Mouse (Mus musculus) forebrain, postnatal 0 days (tissue): ENCODE measurements around the gene Cdh12. TPM values are rescaled to one million over a fixed set of nuclear protein-coding genes. Genes with fewer than 3 reads are reported as not detected.

Experiments
- ATAC-seq: fragments of 200-750 bp; cut with Nextera tagmentation; 2 replicates; pipeline ENCODE4 v1.8.0; 2017; ENCODE audit warnings: mild to moderate bottlenecking, moderate library complexity
- DNase-seq: peaks from one replicate; pipeline ENCODE4 v3.0.0-alpha.2; 2015
- H3K27ac ChIP-seq: fragments of 300-500 bp; sonication (generic); 2 replicates; pipeline ENCODE4 v1.5.1; 2014; ENCODE audit warnings: low read depth, mild to moderate bottlenecking, antibody characterized with exemption, low read length, moderate library complexity, mixed read lengths
- H3K27me3 ChIP-seq: fragments of 300-500 bp; sonication (generic); 2 replicates; pipeline ENCODE4 v1.6.1; 2014; ENCODE audit warnings: mild to moderate bottlenecking, low read length, mixed read lengths; ENCODE audit not compliant: insufficient read depth
- H3K36me3 ChIP-seq: fragments of 300-500 bp; sonication (generic); 2 replicates; pipeline ENCODE4 v1.6.1; 2014; ENCODE audit warnings: mild to moderate bottlenecking, moderate library complexity; ENCODE audit not compliant: insufficient read depth
- H3K4me1 ChIP-seq: fragments of 300-500 bp; sonication (generic); 2 replicates; pipeline ENCODE4 v1.6.1; 2014; ENCODE audit warnings: antibody characterized with exemption; ENCODE audit not compliant: insufficient read depth
- H3K4me2 ChIP-seq: fragments of 300-500 bp; sonication (generic); 2 replicates; pipeline ENCODE4 v1.6.1; 2014; ENCODE audit warnings: low read depth, mild to moderate bottlenecking, moderate library complexity
- H3K4me3 ChIP-seq: fragments of 300-500 bp; sonication (generic); 2 replicates; pipeline ENCODE4 v1.5.1; 2014; ENCODE audit warnings: low read depth, low read length, mixed read lengths
- H3K9ac ChIP-seq: fragments of 300-500 bp; sonication (generic); 2 replicates; pipeline ENCODE4 v1.6.1; 2014; ENCODE audit warnings: mild to moderate bottlenecking
- H3K9me3 ChIP-seq: fragments of 300-500 bp; sonication (generic); 2 replicates; pipeline ENCODE4 v1.6.1; 2016; ENCODE audit warnings: low read length
- CTCF ChIP-seq: sonication (generic); IDR thresholded peaks from 2 replicates; pipeline ENCODE4 v1.5.1; 2016; ENCODE audit warnings: antibody characterized with exemption, control low read depth, low read depth
- WGBS: fragments of 180-500 bp; shearing (Covaris S2); extraction: QIAGEN DNeasy Blood & Tissue Kit; methylation state at CpG from one replicate; pipeline ENCODE4 v1.1.7; 2014; 5-methylcytosine and 5-hydroxymethylcytosine counted together
- polyA plus RNA-seq: library from polyadenylated mRNA; unstranded; fragments of >200 nt; fragmentation: Nextera tagmentation; extraction: Ambion mirVana; gene quantifications from 2 replicates; pipeline ENCODE4 v1.2.1, GENCODE M21; 2015
- total RNA-seq: library from RNA; depleted of rRNA; stranded (reverse); fragments of >200 nt; gene quantifications from 2 replicates; pipeline ENCODE4 v1.2.3, GENCODE M21; 2014; rRNA removed

Gene Cdh12
- total RNA-seq = 13.8 and 14.3 TPM in 2 replicates
- 5.0 and 9.0 TPM in 2 replicates for polyA plus RNA-seq

DNA sequence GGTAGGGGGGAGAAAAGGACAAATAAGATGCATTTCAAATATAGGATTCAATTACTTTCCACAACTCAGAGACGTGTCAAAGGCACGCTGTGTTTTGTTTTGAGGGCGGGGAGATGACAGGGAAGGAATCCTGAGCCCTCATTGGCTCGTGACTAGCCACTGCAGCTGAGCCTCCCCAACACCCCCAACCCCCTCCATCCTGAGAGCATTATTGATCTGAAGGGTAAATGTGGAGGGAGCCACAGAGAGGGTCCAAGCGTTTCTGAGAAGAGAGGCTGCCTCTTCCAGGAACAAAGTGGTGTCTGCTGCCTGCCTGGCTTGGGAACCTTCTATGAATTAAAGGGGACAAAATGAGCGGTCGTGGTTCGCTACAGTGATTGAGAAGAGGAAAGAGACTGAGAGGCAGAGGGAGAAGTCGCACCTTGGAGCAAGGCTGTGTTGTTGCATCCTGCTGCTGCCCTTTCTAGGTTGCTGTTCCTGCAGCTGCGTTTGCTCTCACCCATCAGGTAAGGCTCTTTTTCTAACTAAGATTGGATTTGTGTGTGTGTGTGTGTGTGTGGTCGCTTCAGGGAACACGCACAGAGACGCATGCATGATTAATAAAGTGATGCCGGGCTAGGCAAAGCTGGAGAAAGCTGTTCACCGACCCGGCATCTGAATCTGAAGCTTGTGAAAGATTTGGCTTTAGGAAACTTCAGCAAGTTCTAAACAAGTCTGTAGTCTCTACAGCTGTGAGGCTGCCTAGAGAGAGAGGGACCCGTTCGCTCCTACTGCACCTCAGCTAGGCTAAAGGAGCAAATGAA lies at the start of gene Cdh12:
TSS of gene Cdh12 (plus strand) at position 405 of the 803 bp plus-strand sequence.
- Histone ChIP-seq H3K4me3 (peak within 1 kb of the TSS; percentile 47), H3K27me3 (no peaks in the 10 kb centered on the region), H3K27ac (no peak within 1 kb of the TSS), H3K9ac (peak within 1 kb of the TSS; percentile 55), H3K36me3 (no peaks in the 10 kb centered on the region), H3K4me1 (no peaks in the 10 kb centered on the region), H3K9me3 (no peaks in the 10 kb centered on the region), H3K4me2 (peak within 1 kb of the TSS; percentile 74)
- no peak for TF ChIP-seq CTCF
- WGBS = 1% methylated on average over 18 of the region's 18 CpGs
- ATAC-seq = peak; percentile 88
- peak; percentile 60 for DNase-seq

DNA sequence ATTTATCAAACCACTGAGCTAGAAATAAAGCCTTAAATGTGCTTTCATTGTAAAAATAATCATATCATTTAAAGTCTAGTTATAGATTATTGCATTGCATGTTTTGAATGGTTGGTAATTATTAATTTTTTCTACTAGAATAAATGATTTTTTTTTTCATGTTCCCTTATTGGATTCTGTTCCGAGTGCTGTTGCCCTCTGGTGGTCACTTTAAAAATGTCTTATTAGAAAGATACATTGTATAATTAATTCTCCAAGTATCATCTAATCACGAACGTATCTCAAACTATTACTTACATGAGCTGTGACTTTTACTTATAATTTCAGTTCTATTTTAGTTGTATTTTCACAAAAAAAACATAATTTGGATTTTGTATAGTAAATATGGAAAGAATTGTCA lies 45.5 kb upstream of the Cdh12 start:
- Histone ChIP-seq H3K36me3 (no peaks in the 10 kb centered on the region), H3K9ac (no peak overlapping the region), H3K4me3 (no peak overlapping the region), H3K4me1 (no peaks in the 10 kb centered on the region), H3K4me2 (no peak overlapping the region), H3K27ac (no peak overlapping the region), H3K27me3 (no peaks in the 10 kb centered on the region), H3K9me3 (no peaks in the 10 kb centered on the region)
- peak; percentile 19 for DNase-seq
- ATAC-seq = no peak
- WGBS = 46% methylated on average over 3 of the region's 3 CpGs
- TF ChIP-seq CTCF = peak; percentile 51

DNA sequence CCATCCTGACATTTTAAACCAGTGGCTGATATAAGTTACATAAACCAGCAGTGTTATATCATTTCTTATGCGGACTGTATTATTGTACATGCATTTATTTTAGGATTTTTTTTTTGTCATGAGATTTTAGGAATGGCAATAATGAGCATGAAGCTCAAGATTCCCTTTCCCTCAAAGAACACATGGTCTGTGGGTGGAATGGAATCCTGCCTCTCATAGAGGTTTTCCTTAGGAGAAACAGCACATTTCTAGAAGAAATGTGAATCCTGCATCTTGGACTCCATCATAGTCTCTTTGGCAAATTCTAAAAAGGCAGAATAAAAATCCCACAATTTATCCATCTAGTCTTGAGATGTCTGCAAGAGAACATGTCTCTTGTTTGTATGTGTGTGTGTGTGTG lies 35.7 kb upstream of the Cdh12 start:
- Histone ChIP-seq H3K27ac (no peak overlapping the region), H3K4me1 (no peaks in the 10 kb centered on the region), H3K4me2 (no peak overlapping the region), H3K9ac (no peak overlapping the region), H3K9me3 (no peaks in the 10 kb centered on the region), H3K36me3 (no peaks in the 10 kb centered on the region), H3K27me3 (no peaks in the 10 kb centered on the region), H3K4me3 (no peak overlapping the region)
- no peak for ATAC-seq
- DNase-seq = no peak
- 93% methylated on average over 1 of the region's 1 CpGs for WGBS
- TF ChIP-seq CTCF = no peak

DNA sequence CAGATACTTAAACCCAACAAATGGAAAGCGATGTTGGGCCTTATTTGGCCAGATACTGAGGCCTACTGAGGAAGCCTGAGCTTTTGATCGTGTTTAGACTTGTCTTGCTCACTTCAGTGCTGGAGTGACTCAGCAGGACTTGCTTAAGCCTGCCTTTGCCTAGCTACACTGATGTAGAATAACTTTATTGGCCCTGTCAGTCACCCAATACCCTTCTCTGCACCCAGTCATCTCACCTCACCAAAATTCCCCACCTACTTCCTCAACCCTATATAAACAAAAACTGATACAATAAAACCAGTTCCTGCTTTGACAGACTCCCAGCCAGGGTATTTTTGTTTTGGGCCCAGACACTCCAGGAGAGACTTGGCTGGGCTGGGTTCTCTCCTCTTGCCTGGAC lies 12.7 kb upstream of the Cdh12 start:
- WGBS = 52% methylated on average over 2 of the region's 2 CpGs
- TF ChIP-seq CTCF = no peak
- DNase-seq (no peak), ATAC-seq (no peak)
- Histone ChIP-seq H3K4me2 (no peak overlapping the region), H3K9ac (no peak overlapping the region), H3K4me1 (no peaks in the 10 kb centered on the region), H3K27ac (no peak overlapping the region), H3K4me3 (no peak overlapping the region), H3K27me3 (no peaks in the 10 kb centered on the region), H3K9me3 (no peaks in the 10 kb centered on the region), H3K36me3 (no peaks in the 10 kb centered on the region)

DNA sequence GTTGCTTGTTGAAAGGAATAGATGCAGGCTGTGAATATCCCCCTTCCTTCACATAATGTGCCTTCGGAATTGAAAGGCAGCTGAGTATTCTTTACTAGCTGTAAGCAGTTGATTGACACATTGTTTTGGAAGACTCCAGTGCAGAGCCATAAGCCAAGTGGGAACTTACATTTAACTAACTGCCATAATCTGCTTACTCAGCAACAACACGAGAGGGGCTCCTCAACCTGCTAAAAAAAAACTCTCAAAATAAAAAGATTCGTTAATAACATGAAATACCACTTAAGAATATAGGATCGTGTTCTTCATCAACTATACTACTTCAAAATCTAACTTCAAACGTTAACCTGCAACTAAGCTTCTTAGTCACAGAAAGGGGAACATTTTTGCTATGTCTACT lies 1.5 kb downstream of the Cdh12 start:
- Histone ChIP-seq H3K27ac (no peak overlapping the region), H3K4me3 (peak overlapping the region; percentile 22), H3K4me1 (no peaks in the 10 kb centered on the region), H3K9ac (no peak overlapping the region), H3K27me3 (no peaks in the 10 kb centered on the region), H3K4me2 (peak overlapping the region; percentile 24), H3K36me3 (no peaks in the 10 kb centered on the region), H3K9me3 (no peaks in the 10 kb centered on the region)
- DNase-seq = peak; percentile 18
- no peak for ATAC-seq
- WGBS = 22% methylated on average over 5 of the region's 5 CpGs
- no peak for TF ChIP-seq CTCF

DNA sequence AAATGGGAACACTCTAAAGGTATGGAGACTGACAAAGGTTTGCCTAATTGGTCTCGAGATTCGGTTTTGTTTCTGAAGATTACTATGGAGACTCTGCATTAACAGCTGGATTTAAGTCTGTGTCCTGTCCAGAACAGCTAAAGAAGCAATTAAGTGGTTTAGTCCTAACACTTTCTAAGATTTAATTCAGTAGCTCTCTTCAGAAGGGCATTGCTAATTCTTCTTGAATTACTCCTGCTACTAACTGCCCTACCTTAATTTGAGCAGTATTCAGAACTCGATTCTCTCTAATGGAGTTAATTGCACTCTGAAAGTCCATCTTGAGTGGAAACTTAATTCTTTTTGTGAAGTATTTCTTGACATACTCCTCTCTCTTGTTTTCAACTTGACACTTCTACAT lies 9.4 kb downstream of the Cdh12 start:
- Histone ChIP-seq H3K4me1 (no peaks in the 10 kb centered on the region), H3K9me3 (no peaks in the 10 kb centered on the region), H3K36me3 (no peaks in the 10 kb centered on the region), H3K4me3 (no peak overlapping the region), H3K27ac (no peak overlapping the region), H3K9ac (no peak overlapping the region), H3K27me3 (no peaks in the 10 kb centered on the region), H3K4me2 (no peak overlapping the region)
- no peak for TF ChIP-seq CTCF
- DNase-seq (no peak), ATAC-seq (no peak)
- WGBS = 6% methylated on average over 3 of the region's 3 CpGs

DNA sequence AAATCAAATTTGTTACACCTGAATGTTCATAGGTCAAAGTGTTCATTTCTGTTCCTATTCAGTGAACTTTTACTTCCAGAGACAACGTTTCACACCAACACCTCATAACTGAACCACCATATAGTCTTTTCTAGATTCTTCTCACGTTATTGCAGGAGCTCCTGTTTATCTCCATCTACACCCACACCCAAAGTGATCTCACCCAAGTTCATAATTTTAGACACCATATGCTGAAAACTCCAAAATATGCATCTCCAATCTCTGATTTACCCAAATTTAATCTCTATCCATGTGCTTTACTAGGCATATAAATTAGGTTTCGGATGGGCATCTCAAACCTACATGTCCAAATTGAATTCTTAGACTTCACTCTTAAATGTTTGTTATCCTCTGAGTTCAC lies 13.4 kb downstream of the Cdh12 start:
- ATAC-seq = no peak
- WGBS = 85% methylated on average over 3 of the region's 3 CpGs
- DNase-seq = no peak
- Histone ChIP-seq H3K4me2 (no peak overlapping the region), H3K27me3 (no peaks in the 10 kb centered on the region), H3K36me3 (no peaks in the 10 kb centered on the region), H3K9ac (no peak overlapping the region), H3K9me3 (no peaks in the 10 kb centered on the region), H3K4me1 (no peaks in the 10 kb centered on the region), H3K27ac (no peak overlapping the region), H3K4me3 (no peak overlapping the region)
- no peak for TF ChIP-seq CTCF
